Mouse (Mus musculus) testis, adult 2 months (tissue): ENCODE measurements around the gene Gprin2.

Experiments
- CTCF ChIP-seq: fragments of 200-500 bp; IDR thresholded peaks from 2 replicates; pipeline ENCODE4 v1.5.1; 2012; ENCODE audit warnings: low read depth, mild to moderate bottlenecking, inconsistent platforms, low read length, moderate library complexity; ENCODE audit not compliant: control insufficient read depth, insufficient read depth, insufficient replicate concordance
- POLR2A ChIP-seq: fragments of 200-500 bp; IDR thresholded peaks from 2 replicates; pipeline ENCODE4 v1.6.1; 2012; ENCODE audit warnings: low read depth, mild to moderate bottlenecking, inconsistent platforms, low read length, moderate library complexity; ENCODE audit not compliant: control insufficient read depth

GRCm38 (mm10) chr14:34215451-34216127 lies 14.1 kb upstream of the Gprin2 start:
- TF ChIP-seq CTCF = no peak
- no peak for TF ChIP-seq POLR2A
